Mouse (Mus musculus) testis, adult 2 months (tissue): Measurements from ENCODE around the gene Fam107b. TPM values are rescaled to one million over a fixed set of nuclear protein-coding genes. Genes with fewer than 3 reads are reported as not detected.
"Not testable (repeated sequence)": the region's sequence is repeated elsewhere in the genome, so short reads cannot be mapped to it uniquely, and the experiment has no call there.

Experiments used
- H3K27ac ChIP-seq: fragments of 200-500 bp; 2 replicates; pipeline ENCODE4 v1.5.1; 2012; ENCODE audit warnings: low read depth, low read length; ENCODE audit not compliant: control insufficient read depth, insufficient read depth
- H3K27me3 ChIP-seq: fragments of 200-500 bp; 2 replicates; pipeline ENCODE4 v1.6.1; 2012; ENCODE audit warnings: mild to moderate bottlenecking, low read length, moderate library complexity; ENCODE audit not compliant: control insufficient read depth, insufficient read depth
- H3K36me3 ChIP-seq: fragments of 200-500 bp; 2 replicates; pipeline ENCODE4 v1.6.1; 2012; ENCODE audit warnings: mild to moderate bottlenecking, low read length; ENCODE audit not compliant: control insufficient read depth, insufficient read depth
- H3K4me1 ChIP-seq: fragments of 200-500 bp; 2 replicates; pipeline ENCODE4 v1.6.1; 2012; ENCODE audit warnings: low read length; ENCODE audit not compliant: control insufficient read depth, insufficient read depth
- H3K4me3 ChIP-seq: fragments of 200-500 bp; 2 replicates; pipeline ENCODE4 v1.5.1; 2012; ENCODE audit warnings: low read depth, mild to moderate bottlenecking, low read length, moderate library complexity, mixed read lengths; ENCODE audit not compliant: control insufficient read depth
- CTCF ChIP-seq: fragments of 200-500 bp; IDR thresholded peaks from 2 replicates; pipeline ENCODE4 v1.5.1; 2012; ENCODE audit warnings: low read depth, mild to moderate bottlenecking, inconsistent platforms, low read length, moderate library complexity; ENCODE audit not compliant: control insufficient read depth, insufficient read depth, insufficient replicate concordance
- POLR2A ChIP-seq: fragments of 200-500 bp; IDR thresholded peaks from 2 replicates; pipeline ENCODE4 v1.6.1; 2012; ENCODE audit warnings: low read depth, mild to moderate bottlenecking, inconsistent platforms, low read length, moderate library complexity; ENCODE audit not compliant: control insufficient read depth
- polyA plus RNA-seq: library from polyadenylated mRNA; depleted of rRNA; stranded (reverse); fragments of >200 nt; gene quantifications from 2 replicates; pipeline ENCODE4 v1.2.3, GENCODE M21; 2012

The Fam107b gene
- polyA plus RNA-seq, 1 experiment: 75.0 TPM

- Histone ChIP-seq H3K27ac (no peak overlapping the region), H3K4me1 (no peaks in the 10 kb centered on the region)
- no peak for TF ChIP-seq CTCF
- TF ChIP-seq POLR2A: no peak
These were observed 119.9 kb downstream of the Fam107b start for GRCm38 (mm10) chr2:3690221-3690620.

GRCm38 (mm10) chr2:3692833-3693232 is 122.5 kb downstream of the Fam107b start:
- no peak for TF ChIP-seq POLR2A
- no peak for TF ChIP-seq CTCF
- no peak overlapping the region for H3K4me3 ChIP-seq
- H3K36me3 ChIP-seq: no peaks in the 10 kb centered on the region
- H3K27ac ChIP-seq: no peak overlapping the region
- H3K27me3 ChIP-seq: no peaks in the 10 kb centered on the region
- no peaks in the 10 kb centered on the region for H3K4me1 ChIP-seq

More at GRCm38 (mm10) chr2:3690221-3690620, 119.9 kb downstream of the Fam107b start:
- H3K36me3 ChIP-seq: no peaks in the 10 kb centered on the region
- H3K4me3 ChIP-seq: no peak overlapping the region
- H3K27me3 ChIP-seq: no peaks in the 10 kb centered on the region

GRCm38 (mm10) chr2:3695900-3696299 is 125.6 kb downstream of the Fam107b start:
- no peaks in the 10 kb centered on the region for H3K36me3 ChIP-seq
- no peak for TF ChIP-seq POLR2A
- TF ChIP-seq CTCF: no peak

GRCm38 (mm10) chr2:3700368-3700767 is 130.1 kb downstream of the Fam107b start:
- no peak for TF ChIP-seq CTCF
- Histone ChIP-seq H3K4me3 (no peak overlapping the region), H3K36me3 (no peaks in the 10 kb centered on the region), H3K27ac (no peak overlapping the region), H3K4me1 (no peaks in the 10 kb centered on the region), H3K27me3 (no peaks in the 10 kb centered on the region)

More at GRCm38 (mm10) chr2:3695900-3696299, 125.6 kb downstream of the Fam107b start:
- no peak overlapping the region for H3K27ac ChIP-seq
- H3K4me1 ChIP-seq: no peaks in the 10 kb centered on the region
- no peaks in the 10 kb centered on the region for H3K27me3 ChIP-seq
- H3K4me3 ChIP-seq: no peak overlapping the region

GRCm38 (mm10) chr2:3702640-3703190 is 132.4 kb downstream of the Fam107b start:
- Histone ChIP-seq H3K4me1 (no peaks in the 10 kb centered on the region), H3K4me3 (no peak overlapping the region), H3K27me3 (no peaks in the 10 kb centered on the region), H3K36me3 (no peaks in the 10 kb centered on the region), H3K27ac (no peak overlapping the region)
- no peak for TF ChIP-seq POLR2A
- no peak for TF ChIP-seq CTCF

- Histone ChIP-seq H3K27ac (no peak overlapping the region), H3K4me3 (no peak overlapping the region), H3K36me3 (no peaks in the 10 kb centered on the region), H3K27me3 (no peaks in the 10 kb centered on the region), H3K4me1 (no peaks in the 10 kb centered on the region)
- TF ChIP-seq POLR2A (no peak), CTCF (no peak)
These were observed 133.5 kb downstream of the Fam107b start for GRCm38 (mm10) chr2:3703806-3704205.

GRCm38 (mm10) chr2:3704311-3705162 is 134.2 kb downstream of the Fam107b start:
- Histone ChIP-seq H3K4me3 (no peak overlapping the region), H3K36me3 (no peaks in the 10 kb centered on the region), H3K27me3 (no peaks in the 10 kb centered on the region), H3K27ac (no peak overlapping the region), H3K4me1 (no peaks in the 10 kb centered on the region)
- TF ChIP-seq CTCF: no peak
- TF ChIP-seq POLR2A: no peak

GRCm38 (mm10) chr2:3705283-3705682 is 135.0 kb downstream of the Fam107b start:
- not testable (repeated sequence) for H3K4me1 ChIP-seq, H3K36me3 ChIP-seq, H3K27ac ChIP-seq

More at GRCm38 (mm10) chr2:3705283-3705682, 135.0 kb downstream of the Fam107b start:
- H3K4me3 ChIP-seq, H3K27me3 ChIP-seq: not testable (repeated sequence)
